Comparison of ENCODE assay signal across 8 mouse cellular contexts in genomic region chr19:60788214-60788960, GRCm38 (mm10). TPM values are rescaled to one million over a fixed set of nuclear protein-coding genes. Genes with fewer than 3 reads are reported as not detected.
A peak's percentile ranks its signal among the peaks of the same experiment; 100 is the strongest.
DNase-seq lines count a peak whose midpoint lies in the region; ATAC-seq and TF ChIP-seq lines count a peak whose summit lies in the region.

No protein-coding gene starts in this region.

- H3K4me2 ChIP-seq in heart, embryonic 15.5 days, result peak overlapping the region; percentile 57
- H3K4me2 ChIP-seq in forebrain, postnatal 0 days (ENCODE audit: low read depth), result peak overlapping the region; percentile 74

- H3K4me3 ChIP-seq in heart, embryonic 15.5 days, result peak overlapping the region; percentile 36
- peak overlapping the region; percentile 77 for H3K4me3 ChIP-seq in G1E (ENCODE audit: low read depth, low read length)
- H3K4me3 ChIP-seq in forebrain, postnatal 0 days (ENCODE audit: low read depth, low read length), result peak overlapping the region; percentile 66
- peak overlapping the region; percentile 97 for H3K4me3 ChIP-seq in midbrain, embryonic 10.5 days

- H3K9ac ChIP-seq in heart, embryonic 15.5 days, result peak overlapping the region; percentile 39; the same call in 1 of the 2 replicates
- H3K9ac ChIP-seq in forebrain, postnatal 0 days, result no peak overlapping the region

- ATAC-seq in heart, embryonic 15.5 days (replicated peaks; ENCODE audit: insufficient number of reproducible peaks, insufficient read depth, low FRiP score, low read depth), result no peak
- no peak for ATAC-seq in G1E (ENCODE audit: extremely low read depth, insufficient number of reproducible peaks, low FRiP score, poor library complexity, severe bottlenecking)
- ATAC-seq in forebrain, postnatal 0 days, result no peak

- H3K9me3 ChIP-seq in heart, embryonic 15.5 days (replicated peaks), result no peaks in the 10 kb centered on the region
- H3K9me3 ChIP-seq in G1E (replicated peaks), result no peaks in the 10 kb centered on the region
- H3K9me3 ChIP-seq in forebrain, postnatal 0 days (ENCODE audit: low read length), result no peaks in the 10 kb centered on the region
- no peaks in the 10 kb centered on the region for H3K9me3 ChIP-seq in midbrain, embryonic 10.5 days (replicated peaks)

- H3K27ac ChIP-seq in heart, embryonic 15.5 days, result no peak overlapping the region
- H3K27ac ChIP-seq in forebrain, postnatal 0 days (ENCODE audit: low read depth, low read length), result no peak overlapping the region
- H3K27ac ChIP-seq in midbrain, embryonic 10.5 days (replicated peaks), result no peak overlapping the region

- H3K27me3 ChIP-seq in heart, embryonic 15.5 days, result no peaks in the 10 kb centered on the region
- no peaks in the 10 kb centered on the region for H3K27me3 ChIP-seq in G1E (ENCODE audit: insufficient read depth, low read length)
- H3K27me3 ChIP-seq in forebrain, postnatal 0 days (ENCODE audit: insufficient read depth, low read length), result no peaks in the 10 kb centered on the region
- no peaks in the 10 kb centered on the region for H3K27me3 ChIP-seq in midbrain, embryonic 10.5 days (ENCODE audit: low read depth, poor library complexity, severe bottlenecking)

- no peak for DNase-seq in heart, postnatal 25 days (ENCODE audit: low spot score)
- DNase-seq in G1E (ENCODE audit: low spot score), result no peak
- DNase-seq in forebrain, postnatal 0 days, result no peak
- DNase-seq in midbrain, embryonic 10.5 days (ENCODE audit: low spot score), result no peak
- DNase-seq in adrenal gland, postnatal 10 days, result no peak
- no peak for DNase-seq in layer of hippocampus, adult 18-20 months (ENCODE audit: low spot score in 2 of 2)
- DNase-seq in ovary, adult 18-20 months (ENCODE audit: low spot score), result no peak

- H3K36me3 ChIP-seq in heart, embryonic 15.5 days, result no peaks in the 10 kb centered on the region
- peaks cover 27% of the 10 kb centered on the region for H3K36me3 ChIP-seq in G1E (replicated peaks)
- no peaks in the 10 kb centered on the region for H3K36me3 ChIP-seq in forebrain, postnatal 0 days (ENCODE audit: insufficient read depth)
- H3K36me3 ChIP-seq in midbrain, embryonic 10.5 days, result 0 out of 2 replicates have a peak, but pooled peaks cover 4% of the 10 kb centered on the region

- no peak for TF ChIP-seq CTCF in G1E (IDR thresholded peaks at IDR 0.05; ENCODE audit: low read depth, low read length)
- no peak for TF ChIP-seq CTCF in forebrain, postnatal 0 days (IDR thresholded peaks at IDR 0.05; ENCODE audit: low read depth)

- intact Hi-C loops in heart, postnatal 25 days (cut with DNase I), result no loop called here

- 33% methylated on average over 6 of the region's 6 CpGs for WGBS in heart, embryonic 15.5 days
- WGBS in forebrain, postnatal 0 days, result 42% methylated on average over 6 of the region's 6 CpGs
- 52% methylated on average over 6 of the region's 6 CpGs for WGBS in midbrain, embryonic 10.5 days

- H3K4me1 ChIP-seq in heart, embryonic 15.5 days (replicated peaks), result peaks cover 23% of the 10 kb centered on the region
- peaks cover 30% of the 10 kb centered on the region for H3K4me1 ChIP-seq in G1E (ENCODE audit: insufficient read depth, low read depth, low read length)
- H3K4me1 ChIP-seq in forebrain, postnatal 0 days (ENCODE audit: insufficient read depth), result peaks cover 20% of the 10 kb centered on the region
- peaks cover 38% of the 10 kb centered on the region for H3K4me1 ChIP-seq in midbrain, embryonic 10.5 days

RNA-seq across cellular contexts. Expression of gene Eif3a, which starts 2.1 kb away (rescaled TPM):
- polyA plus RNA-seq in heart, embryonic 15.5 days (2015; fragmentation: Nextera tagmentation; extraction: Ambion mirVana), result 95.0 and 103 TPM in 2 replicates
- total RNA-seq in heart, postnatal 25 days (2021), result 100 to 1,000 TPM; 103 to 106 TPM
- total RNA-seq in G1E (2014; fragmentation: Nextera tagmentation), result 415 and 493 TPM in 2 replicates
- total RNA-seq in G1E (2017), result 261 and 323 TPM in 2 replicates
- 101 and 135 TPM in 2 replicates for polyA plus RNA-seq in G1E (2012)
- total RNA-seq in forebrain, postnatal 0 days (2014; rRNA removed), result 89.6 and 113 TPM in 2 replicates
- polyA plus RNA-seq in forebrain, postnatal 0 days (2015; fragmentation: Nextera tagmentation; extraction: Ambion mirVana), result 66.0 and 91.9 TPM in 2 replicates
- 144 and 146 TPM in 2 replicates for polyA plus RNA-seq in midbrain, embryonic 10.5 days (2016; fragmentation: Nextera tagmentation; extraction: Ambion mirVana)
- total RNA-seq in adrenal gland, postnatal 10 days (2021), result 100 to 1,000 TPM; 144 to 147 TPM
- total RNA-seq in layer of hippocampus, adult 18-20 months (2021), result 10 to 100 TPM; 95.6 to 99.8 TPM

RNA-seq across cellular contexts. Expression of gene Fam45a, which starts 23.0 kb away (rescaled TPM):
- 19.7 and 19.9 TPM in 2 replicates for polyA plus RNA-seq in heart, embryonic 15.5 days (2015; fragmentation: Nextera tagmentation; extraction: Ambion mirVana)
- 10 to 100 TPM; 15.5 to 17.6 TPM for total RNA-seq in heart, postnatal 25 days (2021)
- 74.6 and 90.0 TPM in 2 replicates for total RNA-seq in G1E (2014; fragmentation: Nextera tagmentation)
- 26.6 and 29.7 TPM in 2 replicates for total RNA-seq in G1E (2017)
- polyA plus RNA-seq in G1E (2012), result 3.3 and 5.3 TPM in 2 replicates
- 39.6 and 43.4 TPM in 2 replicates for total RNA-seq in forebrain, postnatal 0 days (2014; rRNA removed)
- 45.6 and 46.4 TPM in 2 replicates for polyA plus RNA-seq in forebrain, postnatal 0 days (2015; fragmentation: Nextera tagmentation; extraction: Ambion mirVana)
- 32.9 and 37.4 TPM in 2 replicates for polyA plus RNA-seq in midbrain, embryonic 10.5 days (2016; fragmentation: Nextera tagmentation; extraction: Ambion mirVana)
- 10 to 100 TPM; 24.5 to 29.3 TPM for total RNA-seq in adrenal gland, postnatal 10 days (2021)
- 10 to 100 TPM; 44.5 to 45.3 TPM for total RNA-seq in layer of hippocampus, adult 18-20 months (2021)

RNA-seq across cellular contexts. Expression of gene Nanos1, which starts 32.6 kb away (rescaled TPM):
- 0.83 and 0.96 TPM in 2 replicates for polyA plus RNA-seq in heart, embryonic 15.5 days (2015; fragmentation: Nextera tagmentation; extraction: Ambion mirVana)
- total RNA-seq in heart, postnatal 25 days (2021), result under 1 TPM; 0.11 to 0.29 TPM
- total RNA-seq in G1E (2014; fragmentation: Nextera tagmentation), result 2.6 and 4.0 TPM in 2 replicates
- 4.4 and 4.6 TPM in 2 replicates for total RNA-seq in G1E (2017)
- 2.1 and 2.7 TPM in 2 replicates for polyA plus RNA-seq in G1E (2012)
- total RNA-seq in forebrain, postnatal 0 days (2014; rRNA removed), result 31.2 and 39.8 TPM in 2 replicates
- 13.8 and 16.5 TPM in 2 replicates for polyA plus RNA-seq in forebrain, postnatal 0 days (2015; fragmentation: Nextera tagmentation; extraction: Ambion mirVana)
- polyA plus RNA-seq in midbrain, embryonic 10.5 days (2016; fragmentation: Nextera tagmentation; extraction: Ambion mirVana), result 1.6 and 2.2 TPM in 2 replicates
- 1 to 10 TPM; 1.2 to 1.3 TPM for total RNA-seq in adrenal gland, postnatal 10 days (2021)
- 10 to 100 TPM; 18.5 TPM for total RNA-seq in layer of hippocampus, adult 18-20 months (2021)

Comparison
In these comparisons a context has a peak if more than half of its experiments do, and no peak if none do; other contexts are left out.
1. H3K4me3 ChIP-seq: peak in every context shown above with its lines; median percentile 97 in midbrain, embryonic 10.5 days; 77 in G1E; 66 in forebrain, postnatal 0 days; 36 in heart, embryonic 15.5 days.